Mouse (Mus musculus) ES-Bruce4 (cell line): ENCODE data around the gene Bckdhb. TPM values are rescaled to one million over a fixed set of nuclear protein-coding genes. Genes with fewer than 3 reads are reported as not detected.

ENCODE experiments used
- H3K27ac ChIP-seq: 2 replicates; pipeline ENCODE4 v1.5.1; 2012; ENCODE audit warnings: low read length, inconsistent platforms; ENCODE audit not compliant: insufficient read depth
- H3K27me3 ChIP-seq: 2 replicates; pipeline ENCODE4 v1.6.1; 2012; ENCODE audit warnings: mild to moderate bottlenecking, low read length, inconsistent platforms; ENCODE audit not compliant: control insufficient read depth, poor library complexity, insufficient read depth, severe bottlenecking
- H3K36me3 ChIP-seq: 2 replicates; pipeline ENCODE4 v1.6.1; 2012; ENCODE audit warnings: inconsistent platforms, mild to moderate bottlenecking, low read length, moderate library complexity; ENCODE audit not compliant: control insufficient read depth, poor library complexity, insufficient read depth, severe bottlenecking
- H3K4me1 ChIP-seq: one replicate; pipeline ENCODE4 v1.8.1; 2011; ENCODE audit warnings: low read length; ENCODE audit not compliant: control insufficient read depth, insufficient read depth
- H3K4me3 ChIP-seq: 2 replicates; pipeline ENCODE4 v1.5.1; 2011; ENCODE audit warnings: low read depth, mild to moderate bottlenecking, low read length
- H3K9ac ChIP-seq: 2 replicates; pipeline ENCODE4 v1.6.1; 2012; ENCODE audit warnings: low read depth, mild to moderate bottlenecking, inconsistent platforms; ENCODE audit not compliant: poor library complexity, severe bottlenecking
- H3K9me3 ChIP-seq: replicated peaks from 2 replicates; pipeline ENCODE4 v1.6.1; 2012; ENCODE audit warnings: mild to moderate bottlenecking, low read length, inconsistent platforms; ENCODE audit not compliant: control insufficient read depth, poor library complexity, insufficient read depth, severe bottlenecking
- CTCF ChIP-seq: IDR thresholded peaks from one replicate; pipeline ENCODE4 v1.8.1; 2011; ENCODE audit warnings: low read depth, low read length
- EP300 ChIP-seq: IDR thresholded peaks from 2 replicates; pipeline ENCODE4 v1.6.1; 2011; ENCODE audit warnings: low read depth, low read length; ENCODE audit not compliant: insufficient read depth
- POLR2A ChIP-seq: IDR thresholded peaks from one replicate; pipeline ENCODE4 v1.8.1; 2011; ENCODE audit warnings: low read length; ENCODE audit not compliant: insufficient read depth
- polyA plus RNA-seq: library from polyadenylated mRNA; stranded (reverse); fragments of >200 nt; gene quantifications from 2 replicates; pipeline ENCODE4 v1.2.4, GENCODE M21; 2011; ENCODE audit warnings: low read depth; ENCODE audit not compliant: missing spikeins, insufficient read depth, insufficient read length

Bckdhb gene
- polyA plus RNA-seq, 1 experiment, result 41.7 TPM

GRCm38 (mm10) chr9:84070740-84071139 lies 145.8 kb downstream of the Bckdhb start:
- Histone ChIP-seq H3K4me1 (no peaks in the 10 kb centered on the region), H3K36me3 (no peaks in the 10 kb centered on the region), H3K4me3 (no peak overlapping the region), H3K9ac (no peak overlapping the region), H3K27me3 (no peaks in the 10 kb centered on the region), H3K27ac (no peak overlapping the region), H3K9me3 (no peaks in the 10 kb centered on the region)
- TF ChIP-seq POLR2A (no peak), EP300 (no peak), CTCF (no peak)

GRCm38 (mm10) chr9:84072534-84072933 lies 147.6 kb downstream of the Bckdhb start:
- Histone ChIP-seq H3K4me1 (no peaks in the 10 kb centered on the region), H3K27me3 (no peaks in the 10 kb centered on the region), H3K4me3 (no peak overlapping the region), H3K9ac (no peak overlapping the region), H3K27ac (no peak overlapping the region), H3K36me3 (no peaks in the 10 kb centered on the region), H3K9me3 (no peaks in the 10 kb centered on the region)
- no peak for TF ChIP-seq EP300
- no peak for TF ChIP-seq CTCF
- no peak for TF ChIP-seq POLR2A

GRCm38 (mm10) chr9:84073237-84073636 lies 148.3 kb downstream of the Bckdhb start:
- Histone ChIP-seq H3K4me1 (no peaks in the 10 kb centered on the region), H3K4me3 (no peak overlapping the region), H3K36me3 (no peaks in the 10 kb centered on the region), H3K9ac (no peak overlapping the region), H3K27ac (no peak overlapping the region), H3K9me3 (no peaks in the 10 kb centered on the region), H3K27me3 (no peaks in the 10 kb centered on the region)
- no peak for TF ChIP-seq CTCF
- TF ChIP-seq EP300, result no peak
- TF ChIP-seq POLR2A, result no peak

- Histone ChIP-seq H3K27me3 (no peaks in the 10 kb centered on the region), H3K9me3 (no peaks in the 10 kb centered on the region), H3K4me3 (no peak overlapping the region), H3K4me1 (no peaks in the 10 kb centered on the region), H3K27ac (no peak overlapping the region), H3K9ac (no peak overlapping the region), H3K36me3 (no peaks in the 10 kb centered on the region)
- TF ChIP-seq CTCF (no peak), POLR2A (no peak), EP300 (no peak)
Measured at GRCm38 (mm10) chr9:84083551-84083950, 158.6 kb downstream of the Bckdhb start.

GRCm38 (mm10) chr9:84084686-84085085 lies 159.7 kb downstream of the Bckdhb start:
- no peaks in the 10 kb centered on the region for H3K36me3 ChIP-seq
- no peaks in the 10 kb centered on the region for H3K4me1 ChIP-seq
- H3K27me3 ChIP-seq, result no peaks in the 10 kb centered on the region
- no peak for TF ChIP-seq EP300
- TF ChIP-seq CTCF, result no peak
- TF ChIP-seq POLR2A, result no peak
- H3K27ac ChIP-seq, result no peak overlapping the region
- no peak overlapping the region for H3K9ac ChIP-seq
- no peaks in the 10 kb centered on the region for H3K9me3 ChIP-seq
- no peak overlapping the region for H3K4me3 ChIP-seq

- TF ChIP-seq EP300 (no peak), POLR2A (no peak), CTCF (no peak)
- Histone ChIP-seq H3K9ac (no peak overlapping the region), H3K4me3 (no peak overlapping the region), H3K4me1 (no peaks in the 10 kb centered on the region), H3K9me3 (no peaks in the 10 kb centered on the region), H3K27ac (no peak overlapping the region), H3K36me3 (no peaks in the 10 kb centered on the region), H3K27me3 (no peaks in the 10 kb centered on the region)
Measured at GRCm38 (mm10) chr9:84090316-84091063, 165.5 kb downstream of the Bckdhb start.
